Mouse (Mus musculus): ENCODE measurements around the gene Nek7. TPM values are rescaled to one million over a fixed set of nuclear protein-coding genes. Genes with fewer than 3 reads are reported as not detected.

The Nek7 gene
- polyA plus RNA-seq, 1 experiment from 2014 or later = 8.0 TPM

DNA sequence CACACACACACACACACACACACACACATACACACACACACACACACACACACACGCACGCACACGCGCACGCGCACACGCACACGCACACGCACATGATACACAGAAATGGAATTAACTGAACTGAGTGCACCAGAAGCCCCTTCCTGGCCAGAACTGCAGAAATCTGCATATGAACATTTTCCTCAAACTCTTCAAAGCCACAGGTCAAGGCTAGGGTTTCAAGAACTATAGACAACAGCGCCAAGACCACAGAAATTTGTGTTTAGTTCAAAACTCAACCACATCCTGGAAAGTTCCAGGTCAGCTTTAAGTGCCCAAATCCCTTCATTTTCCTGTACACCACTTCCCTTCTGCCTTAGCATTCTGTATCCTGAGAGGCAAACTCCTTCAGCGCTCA lies 21.9 kb downstream of the Nek7 start:
- WGBS = 98% methylated on average over 11 of the region's 11 CpGs
- Histone ChIP-seq H3K36me3 (ENCODE audit: control insufficient read depth, insufficient read depth, low read length) (no peaks in the 10 kb centered on the region), H3K9ac (replicated peaks; ENCODE audit: low read depth, low read length) (no peak overlapping the region), H3K4me3 (ENCODE audit: low read depth, low read length) (no peak overlapping the region), H3K4me2 (ENCODE audit: low read depth, low read length) (no peak overlapping the region), H3K27me3 (ENCODE audit: control insufficient read depth, insufficient read depth, low read length) (no peaks in the 10 kb centered on the region), H3K27ac (ENCODE audit: low read depth, low read length) (no peak overlapping the region), H3K4me1 (ENCODE audit: control insufficient read depth, insufficient read depth, low read length) (no peaks in the 10 kb centered on the region), H3K9me3 (ENCODE audit: control insufficient read depth, low read length) (no peaks in the 10 kb centered on the region)
- no peak for ATAC-seq (ENCODE audit: low read depth)

DNA sequence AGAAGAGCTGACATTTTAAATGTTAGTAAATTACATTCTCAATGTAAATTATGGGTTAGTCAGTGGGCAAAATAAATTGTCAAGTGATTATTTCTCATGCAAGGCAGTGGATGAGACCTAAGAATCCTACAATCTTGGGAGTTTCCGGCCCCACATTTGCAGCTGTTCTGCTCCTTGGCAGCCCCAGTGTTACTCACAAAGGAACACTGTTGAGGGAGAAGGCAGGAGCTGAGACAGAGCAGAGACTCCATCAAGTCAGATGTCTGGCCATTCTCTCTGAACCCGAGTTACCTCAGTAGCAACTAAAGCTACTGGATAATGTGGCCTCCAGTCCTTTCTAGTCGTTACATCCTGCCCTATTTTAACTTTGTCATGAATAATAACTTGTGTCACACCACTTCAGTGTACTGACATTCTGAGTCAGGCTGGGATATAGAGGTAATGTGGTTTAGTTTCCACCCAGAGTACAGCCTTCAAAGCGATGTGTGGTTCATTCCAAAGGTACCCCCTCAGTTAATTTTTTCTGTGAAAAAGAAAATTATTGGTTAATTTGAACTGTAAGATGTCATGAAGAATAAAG lies 23.7 kb downstream of the Nek7 start:
- 62% methylated on average over 4 of the region's 4 CpGs for WGBS
- no peak overlapping the region for H3K4me3 ChIP-seq (ENCODE audit: low read depth, low read length)
- no peaks in the 10 kb centered on the region for H3K36me3 ChIP-seq (ENCODE audit: control insufficient read depth, insufficient read depth, low read length)
- no peaks in the 10 kb centered on the region for H3K9me3 ChIP-seq (ENCODE audit: control insufficient read depth, low read length)
- H3K4me1 ChIP-seq (ENCODE audit: control insufficient read depth, insufficient read depth, low read length) = no peaks in the 10 kb centered on the region
- no peak overlapping the region for H3K9ac ChIP-seq (replicated peaks; ENCODE audit: low read depth, low read length)
- H3K4me2 ChIP-seq (ENCODE audit: low read depth, low read length) = no peak overlapping the region
- H3K27ac ChIP-seq (ENCODE audit: low read depth, low read length) = no peak overlapping the region
- no peak for ATAC-seq (ENCODE audit: low read depth)
- no peaks in the 10 kb centered on the region for H3K27me3 ChIP-seq (ENCODE audit: control insufficient read depth, insufficient read depth, low read length)

DNA sequence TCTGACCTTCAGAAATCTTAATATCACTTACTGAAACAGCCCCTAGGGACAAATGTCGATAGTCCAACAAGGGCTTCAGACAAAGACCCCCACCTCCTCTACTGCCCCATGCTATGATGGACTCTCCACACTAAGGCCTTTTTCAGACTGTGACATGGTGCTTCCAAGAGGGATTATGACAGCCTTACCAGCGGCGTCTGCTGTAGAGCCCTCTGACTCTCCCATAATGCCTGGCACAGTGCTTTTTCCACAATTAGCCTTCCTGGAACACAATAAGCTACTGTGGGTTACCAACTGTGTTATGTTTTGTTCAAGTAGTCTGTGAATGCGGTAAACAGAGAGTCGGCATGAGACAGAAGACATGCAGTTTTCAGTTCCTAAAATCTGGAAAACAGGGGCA lies 25.0 kb downstream of the Nek7 start:
- no peak for ATAC-seq (ENCODE audit: low read depth)
- Histone ChIP-seq H3K36me3 (ENCODE audit: control insufficient read depth, insufficient read depth, low read length) (no peaks in the 10 kb centered on the region), H3K9me3 (ENCODE audit: control insufficient read depth, low read length) (no peaks in the 10 kb centered on the region), H3K4me3 (ENCODE audit: low read depth, low read length) (no peak overlapping the region), H3K4me2 (ENCODE audit: low read depth, low read length) (no peak overlapping the region), H3K27me3 (ENCODE audit: control insufficient read depth, insufficient read depth, low read length) (no peaks in the 10 kb centered on the region), H3K9ac (replicated peaks; ENCODE audit: low read depth, low read length) (no peak overlapping the region), H3K4me1 (ENCODE audit: control insufficient read depth, insufficient read depth, low read length) (no peaks in the 10 kb centered on the region), H3K27ac (ENCODE audit: low read depth, low read length) (no peak overlapping the region)
- WGBS = 75% methylated on average over 5 of the region's 5 CpGs

DNA sequence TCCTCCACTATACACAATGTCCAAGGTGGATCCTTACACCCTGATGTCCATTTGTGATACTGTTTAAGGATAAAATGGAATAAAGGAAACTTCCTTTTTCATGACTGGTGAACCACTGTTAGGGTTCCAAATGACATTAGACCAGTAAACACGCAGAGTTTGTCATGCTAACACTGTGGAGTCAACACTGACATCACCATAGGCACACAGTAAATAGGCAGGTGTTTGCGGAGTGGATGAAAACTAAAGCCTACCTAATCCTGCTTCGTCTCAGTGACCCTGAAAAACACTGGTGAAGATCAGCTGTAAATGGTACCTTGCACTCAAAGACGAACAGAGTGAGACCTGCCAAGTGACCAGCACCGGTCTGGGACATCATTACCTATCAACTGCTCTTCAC lies 26.0 kb downstream of the Nek7 start:
- Histone ChIP-seq H3K27ac (ENCODE audit: low read depth, low read length) (no peak overlapping the region), H3K27me3 (ENCODE audit: control insufficient read depth, insufficient read depth, low read length) (no peaks in the 10 kb centered on the region), H3K9ac (replicated peaks; ENCODE audit: low read depth, low read length) (no peak overlapping the region), H3K36me3 (ENCODE audit: control insufficient read depth, insufficient read depth, low read length) (no peaks in the 10 kb centered on the region), H3K4me1 (ENCODE audit: control insufficient read depth, insufficient read depth, low read length) (no peaks in the 10 kb centered on the region), H3K4me3 (ENCODE audit: low read depth, low read length) (no peak overlapping the region), H3K4me2 (ENCODE audit: low read depth, low read length) (no peak overlapping the region), H3K9me3 (ENCODE audit: control insufficient read depth, low read length) (no peaks in the 10 kb centered on the region)
- 92% methylated on average over 5 of the region's 5 CpGs for WGBS
- ATAC-seq (ENCODE audit: low read depth) = no peak

DNA sequence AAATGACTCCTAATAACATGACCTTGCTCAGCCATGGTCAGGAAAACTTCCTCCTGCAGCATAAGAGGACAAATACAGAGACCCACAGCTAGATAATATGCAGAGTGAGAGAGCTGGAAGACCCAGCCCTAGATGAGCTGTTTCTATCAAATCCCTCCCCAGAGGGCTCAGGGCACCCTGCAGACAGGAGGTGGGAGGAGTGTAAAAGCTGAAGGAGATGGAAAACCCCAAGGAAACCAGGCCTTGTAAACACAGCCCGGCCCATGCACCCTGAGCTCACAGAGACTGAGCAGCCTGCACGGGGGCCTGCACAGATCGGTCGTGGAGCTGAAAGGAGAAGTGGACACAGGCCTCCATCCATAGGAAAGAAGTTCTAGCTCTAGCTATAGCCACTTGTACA lies 27.5 kb downstream of the Nek7 start:
- Histone ChIP-seq H3K36me3 (ENCODE audit: control insufficient read depth, insufficient read depth, low read length) (no peaks in the 10 kb centered on the region), H3K4me1 (ENCODE audit: control insufficient read depth, insufficient read depth, low read length) (no peaks in the 10 kb centered on the region), H3K4me2 (ENCODE audit: low read depth, low read length) (no peak overlapping the region), H3K9ac (replicated peaks; ENCODE audit: low read depth, low read length) (no peak overlapping the region), H3K27ac (ENCODE audit: low read depth, low read length) (no peak overlapping the region), H3K27me3 (ENCODE audit: control insufficient read depth, insufficient read depth, low read length) (no peaks in the 10 kb centered on the region), H3K4me3 (ENCODE audit: low read depth, low read length) (no peak overlapping the region), H3K9me3 (ENCODE audit: control insufficient read depth, low read length) (no peaks in the 10 kb centered on the region)
- WGBS = 94% methylated on average over 4 of the region's 4 CpGs
- no peak for ATAC-seq (ENCODE audit: low read depth)

DNA sequence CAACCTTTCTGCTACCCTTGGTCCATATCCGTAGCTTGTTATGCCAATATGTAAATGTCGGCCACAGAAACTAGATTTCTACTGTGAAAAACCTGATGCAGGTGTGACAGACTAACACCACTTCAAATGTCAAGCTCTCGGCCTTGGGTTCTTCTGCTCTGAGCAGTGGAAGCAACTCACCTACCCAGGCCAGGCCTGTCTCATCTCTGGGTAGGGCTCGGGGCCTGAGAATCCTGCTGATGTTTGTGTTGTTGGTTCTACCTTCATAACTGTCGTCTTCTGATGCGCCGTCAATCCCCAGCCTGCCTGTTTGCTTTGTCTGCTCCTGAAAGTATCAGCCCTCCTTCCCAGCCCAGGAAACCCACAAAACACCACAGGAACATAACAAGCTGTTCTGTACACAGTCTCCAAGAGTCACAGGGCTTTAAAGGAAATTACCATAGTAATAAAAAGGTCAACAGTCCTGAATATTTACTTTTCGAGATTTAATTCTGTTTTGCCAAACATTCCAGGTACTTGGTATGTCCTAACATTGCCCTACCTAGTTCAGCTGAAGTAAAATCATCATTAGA lies 29.4 kb downstream of the Nek7 start:
- no peaks in the 10 kb centered on the region for H3K27me3 ChIP-seq (ENCODE audit: control insufficient read depth, insufficient read depth, low read length)
- ATAC-seq (ENCODE audit: low read depth) = no peak
- WGBS = 91% methylated on average over 8 of the region's 8 CpGs
- H3K27ac ChIP-seq (ENCODE audit: low read depth, low read length) = no peak overlapping the region
- H3K4me1 ChIP-seq (ENCODE audit: control insufficient read depth, insufficient read depth, low read length) = no peaks in the 10 kb centered on the region
- no peaks in the 10 kb centered on the region for H3K36me3 ChIP-seq (ENCODE audit: control insufficient read depth, insufficient read depth, low read length)
- no peak overlapping the region for H3K4me2 ChIP-seq (ENCODE audit: low read depth, low read length)
- H3K9me3 ChIP-seq (ENCODE audit: control insufficient read depth, low read length) = no peaks in the 10 kb centered on the region
- no peak overlapping the region for H3K9ac ChIP-seq (replicated peaks; ENCODE audit: low read depth, low read length)
- no peak overlapping the region for H3K4me3 ChIP-seq (ENCODE audit: low read depth, low read length)

DNA sequence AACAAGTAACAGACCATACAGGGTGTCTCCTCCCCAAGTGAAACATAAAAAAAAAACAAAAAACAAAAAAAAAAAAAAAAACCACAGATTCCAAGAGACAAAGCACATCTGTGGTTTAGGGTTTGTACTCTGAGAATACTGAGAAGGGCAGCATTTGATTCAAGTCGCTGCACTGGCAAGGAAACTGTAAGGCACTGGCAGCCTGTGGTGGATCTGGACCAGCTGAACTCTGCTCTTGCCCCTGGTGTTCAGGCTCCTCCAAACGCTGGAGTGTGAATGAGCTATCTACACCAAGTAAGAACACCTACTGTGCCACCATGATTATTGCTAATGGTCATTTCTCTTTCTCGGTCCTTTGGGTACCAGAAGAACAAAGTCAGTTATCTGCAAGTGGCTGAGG lies 30.8 kb downstream of the Nek7 start:
- Histone ChIP-seq H3K27me3 (ENCODE audit: control insufficient read depth, insufficient read depth, low read length) (no peaks in the 10 kb centered on the region), H3K4me1 (ENCODE audit: control insufficient read depth, insufficient read depth, low read length) (no peaks in the 10 kb centered on the region), H3K9me3 (ENCODE audit: control insufficient read depth, low read length) (no peaks in the 10 kb centered on the region), H3K27ac (ENCODE audit: low read depth, low read length) (no peak overlapping the region), H3K36me3 (ENCODE audit: control insufficient read depth, insufficient read depth, low read length) (no peaks in the 10 kb centered on the region), H3K4me3 (ENCODE audit: low read depth, low read length) (no peak overlapping the region), H3K4me2 (ENCODE audit: low read depth, low read length) (no peak overlapping the region), H3K9ac (replicated peaks; ENCODE audit: low read depth, low read length) (no peak overlapping the region)
- WGBS = 78% methylated on average over 3 of the region's 3 CpGs
- ATAC-seq (ENCODE audit: low read depth) = no peak

DNA sequence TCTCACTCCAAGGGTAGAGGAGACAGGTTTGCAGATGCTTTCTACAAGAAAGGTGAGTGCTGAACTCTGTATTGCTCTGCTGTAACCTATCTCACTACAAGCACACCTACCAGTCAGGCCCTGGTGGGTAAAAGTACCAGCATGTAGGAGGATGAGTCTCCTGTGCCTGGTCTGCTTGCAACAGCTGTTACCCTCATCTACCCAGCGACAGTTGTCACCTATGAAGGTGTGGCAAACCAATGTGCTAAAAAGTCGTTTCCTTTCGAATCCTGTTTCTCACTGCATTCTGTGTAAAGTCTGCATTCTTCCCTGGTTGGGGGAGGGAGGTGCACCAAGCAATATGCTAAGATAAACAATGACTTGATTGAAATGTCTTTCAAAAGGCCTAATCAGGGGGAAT lies 32.1 kb downstream of the Nek7 start:
- H3K36me3 ChIP-seq (ENCODE audit: control insufficient read depth, insufficient read depth, low read length) = no peaks in the 10 kb centered on the region
- H3K9ac ChIP-seq (replicated peaks; ENCODE audit: low read depth, low read length) = no peak overlapping the region
- no peak overlapping the region for H3K4me2 ChIP-seq (ENCODE audit: low read depth, low read length)
- H3K4me3 ChIP-seq (ENCODE audit: low read depth, low read length) = no peak overlapping the region
- WGBS = 56% methylated on average over 3 of the region's 3 CpGs
- H3K4me1 ChIP-seq (ENCODE audit: control insufficient read depth, insufficient read depth, low read length) = no peaks in the 10 kb centered on the region
- no peaks in the 10 kb centered on the region for H3K27me3 ChIP-seq (ENCODE audit: control insufficient read depth, insufficient read depth, low read length)
- no peak overlapping the region for H3K27ac ChIP-seq (ENCODE audit: low read depth, low read length)
- no peaks in the 10 kb centered on the region for H3K9me3 ChIP-seq (ENCODE audit: control insufficient read depth, low read length)
- ATAC-seq (ENCODE audit: low read depth) = no peak

DNA sequence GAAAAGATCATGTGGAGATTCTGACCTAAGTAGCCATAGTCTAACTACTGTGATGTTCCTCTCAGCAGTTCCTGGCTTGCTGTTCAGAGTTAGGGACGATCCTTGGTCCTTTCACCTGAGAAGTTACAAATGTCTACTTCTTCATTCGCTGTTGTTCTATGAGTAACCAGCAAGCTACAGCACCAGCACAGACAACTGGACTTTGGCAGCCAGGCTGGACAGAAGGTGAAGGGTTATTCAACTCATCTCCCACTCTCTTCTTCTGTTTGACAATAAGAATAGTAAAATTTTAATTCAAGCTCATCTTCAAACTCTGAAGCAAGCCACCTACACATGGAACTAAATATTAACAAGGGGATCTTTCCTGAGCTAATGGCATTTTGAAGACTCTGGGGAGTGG lies 33.0 kb downstream of the Nek7 start:
- Histone ChIP-seq H3K27ac (ENCODE audit: low read depth, low read length) (no peak overlapping the region), H3K4me3 (ENCODE audit: low read depth, low read length) (no peak overlapping the region), H3K9ac (replicated peaks; ENCODE audit: low read depth, low read length) (no peak overlapping the region), H3K9me3 (ENCODE audit: control insufficient read depth, low read length) (no peaks in the 10 kb centered on the region), H3K36me3 (ENCODE audit: control insufficient read depth, insufficient read depth, low read length) (no peaks in the 10 kb centered on the region), H3K4me1 (ENCODE audit: control insufficient read depth, insufficient read depth, low read length) (no peaks in the 10 kb centered on the region), H3K27me3 (ENCODE audit: control insufficient read depth, insufficient read depth, low read length) (no peaks in the 10 kb centered on the region), H3K4me2 (ENCODE audit: low read depth, low read length) (no peak overlapping the region)
- WGBS = 97% methylated on average over 2 of the region's 2 CpGs
- ATAC-seq (ENCODE audit: low read depth) = no peak
